Mouse (Mus musculus): Measurements from ENCODE around the gene Eif4e1b.

Gene Eif4e1b

DNA sequence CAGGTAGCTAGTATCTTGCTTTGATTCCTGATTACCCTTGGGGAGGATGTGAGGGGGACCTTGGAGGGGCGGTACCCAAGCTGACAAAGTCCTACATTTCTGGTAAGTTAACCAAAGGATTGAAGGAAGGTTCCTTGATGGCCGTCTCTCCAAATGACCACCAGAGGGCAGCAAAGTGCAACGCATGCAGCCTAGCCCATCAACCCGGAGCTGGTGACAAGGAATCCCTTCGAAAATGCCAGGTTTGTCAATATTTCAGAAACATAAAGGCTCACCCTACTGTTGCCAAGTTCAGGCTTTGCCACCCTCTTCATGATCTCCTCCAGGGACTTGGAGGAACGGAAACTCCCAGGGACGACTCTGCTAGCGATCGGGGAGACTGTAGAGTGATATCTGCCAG, 15.9 kb downstream of the Eif4e1b start:
- WGBS, result 5% methylated on average over 9 of the region's 9 CpGs

DNA sequence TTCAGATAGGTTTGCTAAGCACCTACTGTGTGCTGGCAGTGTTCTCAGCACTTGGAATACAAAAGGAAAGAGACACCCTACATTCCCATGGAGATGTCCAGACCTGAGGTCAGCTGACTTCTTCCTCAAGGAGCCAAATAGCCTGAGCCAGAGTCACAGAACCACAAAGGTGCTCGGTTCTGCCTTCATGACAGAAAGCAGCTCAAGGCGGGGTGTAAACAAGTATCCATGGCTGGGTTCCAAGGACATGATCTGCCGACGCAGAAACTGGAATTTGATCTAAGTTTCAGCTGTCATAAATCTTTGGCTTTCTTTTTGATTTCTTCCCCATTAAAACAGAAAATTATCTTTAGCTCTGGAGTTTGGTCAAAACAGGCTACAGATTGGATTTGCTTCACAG, 16.4 kb downstream of the Eif4e1b start:
- WGBS, result 50% methylated on average over 4 of the region's 4 CpGs

DNA sequence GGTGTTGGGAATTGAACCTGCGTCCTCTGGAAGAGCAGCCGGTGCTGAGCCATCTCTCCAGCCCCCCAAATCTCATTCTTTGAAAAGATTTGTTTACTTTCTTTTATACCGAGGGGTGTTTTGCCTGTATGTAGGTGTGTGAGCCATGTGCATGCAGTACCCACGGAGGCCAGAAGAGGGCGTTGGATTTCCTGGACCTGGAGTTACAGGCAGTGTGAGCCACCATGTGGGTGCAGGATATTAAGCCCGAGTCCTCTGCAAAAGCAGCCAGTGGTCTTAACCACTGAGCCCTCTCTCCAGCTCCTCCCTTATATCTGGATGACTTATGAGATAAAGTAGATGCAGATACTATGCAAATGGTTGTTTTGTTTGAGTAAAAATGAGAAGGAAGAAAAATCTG, 19.2 kb downstream of the Eif4e1b start:
- WGBS, result 83% methylated on average over 6 of the region's 6 CpGs

DNA sequence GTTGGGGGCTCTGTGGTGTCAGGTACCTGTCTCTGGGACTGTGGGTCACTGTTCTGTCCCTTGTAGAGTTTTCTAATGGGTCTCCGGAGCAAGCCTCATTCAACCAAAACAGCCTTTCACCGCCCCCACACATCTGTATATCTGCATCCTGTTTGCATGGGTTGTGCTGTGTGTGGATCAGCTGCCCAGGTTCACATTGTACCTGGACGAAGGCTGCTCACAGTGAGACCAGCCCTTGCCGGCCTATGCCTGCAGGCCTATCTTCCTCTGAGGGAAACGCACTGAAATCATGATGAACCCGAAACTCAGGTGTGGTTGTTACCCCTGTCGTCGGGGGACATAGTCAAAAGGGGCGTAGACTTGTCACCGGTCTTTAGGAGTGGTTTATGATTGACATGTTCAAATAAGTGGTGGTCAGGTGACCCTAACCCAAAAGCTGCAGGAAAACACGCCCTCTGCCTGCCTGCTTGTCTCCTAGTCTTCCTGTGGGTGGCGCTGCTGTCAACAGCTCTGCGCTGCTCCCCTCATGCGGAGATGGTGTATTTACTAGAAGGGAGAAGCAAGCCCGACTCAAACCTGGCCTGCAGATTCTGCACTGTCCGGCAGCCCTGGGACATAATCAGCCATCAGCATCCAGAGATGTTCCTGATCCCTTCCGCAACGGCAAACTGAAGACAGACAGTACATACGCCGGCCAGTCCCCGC, 21.5 kb downstream of the Eif4e1b start:
- WGBS, result 50% methylated on average over 21 of the region's 21 CpGs

DNA sequence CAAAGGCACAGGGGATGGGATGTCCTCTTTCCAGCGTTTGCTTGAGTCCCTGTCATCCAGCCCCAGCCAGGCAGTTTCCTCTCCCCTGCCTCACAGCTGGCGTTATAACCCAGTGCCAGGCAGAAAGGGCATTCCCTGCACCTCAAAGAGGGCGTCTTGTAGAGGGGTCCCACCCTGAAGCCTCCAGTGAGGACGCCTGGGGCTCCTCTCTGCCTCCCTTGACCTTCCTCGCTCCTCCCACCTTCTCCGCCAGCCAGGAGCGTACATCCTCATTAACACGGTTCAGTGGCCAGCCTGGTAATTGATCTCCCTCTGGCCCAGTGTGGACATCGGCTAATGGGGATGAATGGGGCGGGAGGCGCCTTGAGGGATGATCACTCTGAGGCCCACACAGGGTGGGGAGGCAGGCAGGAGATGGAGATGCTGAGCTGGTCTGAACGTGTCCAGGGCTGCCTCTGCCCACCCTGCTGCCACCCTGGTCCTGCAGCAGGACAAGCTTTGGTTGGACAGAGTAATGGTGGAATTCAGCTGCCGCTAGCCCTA, 22.7 kb downstream of the Eif4e1b start:
- 59% methylated on average over 13 of the region's 13 CpGs for WGBS

DNA sequence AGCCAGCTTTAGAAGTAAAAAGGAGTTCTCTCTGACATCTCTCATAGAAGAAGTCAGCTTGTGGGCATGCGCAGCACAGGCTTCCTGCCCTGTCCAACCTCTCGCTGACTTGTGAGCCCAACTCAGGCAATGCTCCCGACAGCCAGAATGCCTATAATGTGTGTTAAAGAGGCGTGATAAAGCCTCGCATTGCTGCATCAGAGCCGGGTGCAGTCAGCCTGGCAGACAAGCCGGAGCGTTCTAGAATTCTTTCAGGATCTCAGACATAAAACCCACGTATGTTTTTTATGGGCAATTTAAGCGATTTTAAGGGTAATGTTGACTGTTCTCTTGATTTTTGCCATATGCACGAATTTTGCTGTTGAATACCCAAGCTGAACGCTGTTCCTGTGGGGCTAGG, 24.3 kb downstream of the Eif4e1b start:
- WGBS, result 56% methylated on average over 12 of the region's 12 CpGs

DNA sequence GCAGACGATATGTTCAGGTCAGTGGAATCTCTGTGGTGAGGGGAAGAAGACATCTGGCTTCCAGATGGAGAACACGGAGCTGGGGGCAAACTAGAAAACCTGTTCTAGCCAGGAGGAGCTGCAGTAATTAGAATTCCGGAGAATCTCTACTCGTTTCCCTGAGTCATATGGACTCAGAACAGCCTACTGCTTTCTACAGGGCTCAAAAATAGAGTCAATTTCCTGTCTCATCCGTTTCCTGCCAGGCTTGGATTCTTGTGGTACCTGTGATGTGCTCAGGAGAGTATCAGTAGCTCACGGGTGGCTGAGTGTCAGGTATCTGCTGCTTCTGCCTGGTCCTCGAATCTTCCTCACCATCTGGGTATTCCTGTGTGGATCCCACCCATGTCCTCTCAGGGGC, 27.7 kb downstream of the Eif4e1b start:
- 24% methylated on average over 7 of the region's 7 CpGs for WGBS

DNA sequence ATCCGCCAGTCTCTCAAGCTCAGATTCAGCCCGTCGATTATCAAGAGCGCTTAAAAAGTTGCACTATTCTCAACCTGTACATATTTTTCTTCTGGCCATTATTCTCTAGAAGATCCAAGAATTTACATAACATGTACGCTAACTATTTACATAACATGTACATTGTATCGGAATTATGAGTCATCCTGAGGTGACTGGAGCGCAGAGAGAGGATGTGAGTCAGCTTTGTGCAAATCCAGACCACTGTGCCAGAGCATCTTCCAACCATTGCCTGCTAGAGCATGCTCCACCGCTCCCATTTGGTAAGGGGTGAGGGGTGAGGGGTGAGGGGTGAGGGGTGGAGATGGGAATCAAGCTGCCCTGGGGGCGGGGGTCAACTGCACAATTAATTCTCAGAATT, 29.6 kb downstream of the Eif4e1b start:
- 71% methylated on average over 9 of the region's 9 CpGs for WGBS

DNA sequence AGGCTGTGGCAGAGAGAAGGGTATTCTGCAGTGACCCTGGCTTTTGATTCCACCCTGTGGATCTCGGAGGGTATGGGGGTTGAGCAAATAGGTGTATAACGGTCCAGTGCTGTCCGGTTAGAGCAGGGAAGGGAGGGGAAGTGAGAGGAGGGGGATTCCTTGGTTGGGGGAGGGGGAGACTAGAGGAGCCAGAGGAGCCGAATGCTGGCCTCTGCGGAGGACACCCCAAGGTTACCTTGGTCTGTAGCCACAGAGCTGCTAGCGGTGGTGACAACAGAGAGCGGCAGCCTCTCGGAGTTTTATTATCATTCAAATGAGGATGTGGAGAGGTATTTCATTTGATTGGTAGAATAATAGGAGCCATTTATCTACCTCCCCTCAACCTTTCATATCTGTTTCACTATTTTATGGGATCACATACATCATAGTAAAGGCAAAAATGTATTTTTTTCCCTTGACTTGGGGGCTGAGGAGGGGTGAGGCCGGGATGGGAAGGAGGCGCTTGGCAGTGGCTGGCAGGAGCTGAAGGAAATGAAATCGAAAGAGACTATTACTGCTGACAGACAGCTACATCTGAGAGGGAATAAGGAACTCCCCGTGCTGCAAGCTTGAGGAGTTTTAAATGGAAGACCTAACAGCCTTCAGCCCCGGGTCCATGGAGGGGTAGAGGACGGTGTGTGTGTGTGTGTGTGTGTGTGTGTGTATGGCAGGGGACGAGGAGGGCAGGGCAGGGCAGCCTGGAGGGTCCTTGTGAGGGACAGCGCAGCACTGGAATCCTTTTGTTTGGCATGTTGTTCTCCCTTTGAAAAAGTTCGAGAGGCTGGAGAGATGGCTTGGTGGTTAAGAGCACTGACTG, 34.8 kb downstream of the Eif4e1b start:
- WGBS, result 46% methylated on average over 17 of the region's 17 CpGs

DNA sequence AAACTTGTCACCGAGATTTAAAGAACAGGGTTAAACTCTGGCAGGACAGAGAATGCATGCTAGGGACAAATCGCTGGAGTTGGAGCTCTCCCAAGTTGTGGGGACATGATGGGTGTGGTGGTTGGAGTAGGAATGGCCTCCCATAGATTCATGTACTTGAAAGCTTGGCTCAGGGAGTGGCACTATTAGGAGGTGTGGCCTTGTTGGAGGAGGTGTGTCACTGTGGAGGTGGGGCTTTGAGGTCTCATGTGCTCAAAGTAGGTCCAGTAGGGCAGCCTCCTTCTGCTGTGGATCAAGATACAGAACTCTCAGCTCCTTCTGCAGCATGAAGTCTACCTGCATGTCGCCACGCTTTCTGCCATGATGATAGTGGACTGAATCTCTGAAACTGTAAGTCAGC, 37.3 kb downstream of the Eif4e1b start:
- WGBS, result 84% methylated on average over 4 of the region's 4 CpGs

DNA sequence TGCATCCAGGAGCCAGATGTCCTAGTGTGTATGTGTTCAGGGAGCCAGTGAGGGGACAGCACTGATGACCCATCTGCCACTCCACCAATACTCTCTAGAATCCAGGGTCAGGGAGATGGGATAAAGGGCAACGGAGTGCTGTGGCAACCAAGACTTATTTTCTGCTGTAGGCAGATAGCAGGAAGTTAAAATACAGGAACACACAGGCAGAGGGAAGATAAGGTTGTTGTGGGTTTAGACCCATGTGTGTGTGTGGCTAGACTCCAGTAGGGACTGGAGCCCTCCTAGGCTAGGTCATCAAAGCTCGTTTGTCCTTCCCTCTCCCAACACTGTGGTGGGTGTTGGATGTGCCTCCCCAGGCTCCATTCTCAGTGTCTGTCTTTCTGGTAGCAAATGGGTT, 38.1 kb downstream of the Eif4e1b start:
- WGBS, result 86% methylated on average over 2 of the region's 2 CpGs

DNA sequence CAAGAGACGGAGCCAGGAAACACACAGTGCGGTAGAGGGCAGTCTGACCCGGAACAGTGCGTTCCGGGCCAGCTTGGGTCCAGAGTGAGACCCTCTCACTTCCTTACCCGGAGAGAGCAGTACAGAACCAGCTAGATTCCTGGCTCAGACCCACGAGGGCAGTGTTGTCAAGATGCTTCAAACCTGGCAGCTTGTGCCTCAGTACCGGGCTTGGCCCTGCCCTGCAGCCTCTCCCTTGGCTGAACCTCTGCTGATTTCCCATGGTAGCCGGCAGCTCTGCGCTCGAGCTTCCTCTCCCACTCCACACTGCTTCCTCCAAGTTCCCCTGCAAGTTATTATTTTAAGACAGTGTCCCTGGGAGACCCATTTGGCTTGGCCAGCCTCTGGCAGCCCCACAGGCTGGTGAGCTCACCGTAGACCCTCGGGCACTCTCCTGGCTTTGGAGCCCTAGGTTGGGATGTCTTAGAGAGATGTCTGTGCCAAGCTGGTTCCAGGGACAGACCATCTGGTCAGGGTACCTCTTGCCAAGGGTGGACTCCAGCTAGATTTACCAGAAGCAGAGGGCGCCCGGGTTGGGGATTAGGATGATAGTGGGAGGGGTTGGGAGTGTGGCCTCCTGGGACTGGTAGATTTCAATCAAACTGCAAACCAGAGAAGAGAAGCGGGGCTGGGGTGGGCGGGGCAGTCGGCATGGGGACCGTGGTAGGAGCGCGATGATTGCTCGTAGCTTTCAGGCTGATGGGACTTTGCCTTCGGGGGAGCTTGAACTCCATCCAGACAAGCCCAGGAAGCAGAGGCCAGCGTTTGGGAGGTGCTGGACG, 40.5 kb downstream of the Eif4e1b start:
- WGBS, result 24% methylated on average over 25 of the region's 25 CpGs

DNA sequence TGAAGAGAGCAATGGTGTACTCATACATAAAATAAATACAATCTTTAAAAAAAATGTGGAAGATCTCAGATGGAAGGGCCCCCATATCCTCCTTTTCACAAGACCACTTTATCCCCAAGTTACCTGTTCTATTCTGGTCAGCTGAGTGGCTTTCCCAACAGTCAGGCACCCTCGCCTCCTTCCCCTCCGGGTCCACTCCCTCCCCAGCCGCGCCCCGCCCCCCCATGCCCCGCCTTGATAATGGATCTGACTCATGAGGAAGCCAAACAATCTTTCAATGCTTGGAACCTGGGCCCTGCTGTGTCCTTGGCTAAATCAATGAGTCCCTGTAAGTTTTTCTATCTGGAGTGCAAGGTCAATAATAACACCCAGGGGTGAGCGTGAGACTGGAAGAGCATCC, 44.2 kb downstream of the Eif4e1b start:
- 60% methylated on average over 7 of the region's 7 CpGs for WGBS

DNA sequence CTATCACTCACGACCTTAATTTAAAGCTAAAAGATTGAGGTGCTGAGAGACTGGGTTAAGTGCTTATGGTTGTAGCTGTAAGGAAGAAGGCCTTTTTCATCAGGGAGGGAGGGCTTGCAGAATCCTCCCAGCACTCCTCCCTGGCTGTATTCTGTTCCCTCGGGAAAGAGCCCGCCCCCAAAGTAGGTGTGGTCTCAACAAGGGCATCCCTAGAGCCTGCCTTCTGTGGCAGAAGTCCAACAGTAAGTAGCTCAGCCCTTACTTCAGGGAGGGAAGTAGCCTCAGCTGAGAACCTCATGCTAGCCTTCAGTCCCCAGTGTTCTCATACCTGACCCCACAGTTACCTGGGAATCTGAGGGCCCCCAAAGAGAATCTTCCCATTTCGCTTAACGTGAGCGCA, 44.7 kb downstream of the Eif4e1b start:
- WGBS, result 64% methylated on average over 6 of the region's 6 CpGs

DNA sequence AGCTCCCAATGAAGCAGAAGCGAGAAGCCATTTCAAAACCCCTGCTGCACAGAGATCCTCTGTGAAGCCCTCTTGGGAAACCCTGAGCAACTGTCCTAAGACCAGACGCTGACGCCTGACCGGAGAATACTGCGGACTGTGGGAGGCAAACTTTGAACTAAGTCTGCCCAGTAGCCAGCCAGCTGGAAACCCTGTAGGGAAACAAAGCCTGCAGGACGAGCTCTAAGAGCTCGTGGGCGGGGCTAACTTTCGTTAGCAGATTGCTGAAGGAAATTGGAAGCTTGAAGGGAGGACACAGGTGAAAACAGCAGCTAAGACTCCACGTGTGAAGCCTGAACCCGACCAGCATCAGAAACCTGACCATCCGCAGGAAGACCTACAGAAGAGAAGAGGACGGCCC, 45.7 kb downstream of the Eif4e1b start:
- WGBS, result 19% methylated on average over 13 of the region's 13 CpGs

DNA sequence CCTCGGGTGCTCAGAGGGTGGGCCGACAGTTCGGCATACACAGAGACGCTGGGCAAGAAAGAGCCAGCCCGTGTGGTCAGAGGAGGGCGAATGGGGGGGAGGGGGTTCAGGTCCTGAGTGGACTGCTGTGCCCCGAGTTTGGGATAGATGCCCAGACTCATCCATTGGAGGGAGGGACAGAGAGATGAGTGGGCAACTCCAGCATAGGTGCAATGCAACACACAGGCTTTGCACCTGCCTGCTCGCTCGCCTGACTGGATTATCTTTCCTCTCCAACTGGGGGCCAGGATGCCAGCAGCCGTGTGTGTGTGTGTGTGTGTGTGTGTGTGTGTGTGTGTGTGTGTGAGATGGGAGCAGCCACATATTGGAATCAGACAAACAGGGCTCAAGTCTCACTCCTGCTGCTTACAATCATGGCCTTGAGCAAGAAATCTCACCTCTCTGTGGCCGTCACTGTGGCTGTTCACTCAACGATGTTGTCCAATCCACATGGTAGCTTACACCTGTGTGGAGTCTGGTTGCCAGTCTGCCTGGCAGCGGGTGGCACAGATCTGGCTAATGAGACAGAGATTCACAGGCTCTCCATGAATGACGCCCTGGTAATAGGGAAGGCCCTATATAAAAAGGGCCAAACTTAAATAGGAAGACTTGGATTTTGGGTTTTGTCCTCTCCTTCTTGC, 52.7 kb downstream of the Eif4e1b start:
- WGBS, result 82% methylated on average over 14 of the region's 14 CpGs

DNA sequence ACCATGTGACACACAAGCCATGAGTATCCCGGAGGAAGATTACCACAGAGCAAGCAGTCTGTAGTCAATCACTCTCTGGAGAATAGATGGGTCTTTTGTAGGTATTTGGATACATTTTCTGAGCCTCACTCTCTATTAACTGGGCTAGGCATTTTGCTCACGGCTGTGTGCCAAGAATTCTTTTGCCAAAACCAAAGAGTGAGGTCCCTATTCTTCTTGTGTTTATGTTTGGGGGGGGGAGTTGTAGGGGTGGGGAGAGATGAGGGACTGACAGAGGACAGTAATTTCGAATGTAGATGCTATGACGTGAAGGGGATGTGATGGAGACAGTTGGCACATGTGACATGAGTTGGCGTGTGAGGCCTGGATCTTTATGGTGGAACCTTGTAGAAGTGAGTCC, 53.3 kb downstream of the Eif4e1b start:
- 45% methylated on average over 5 of the region's 5 CpGs for WGBS

DNA sequence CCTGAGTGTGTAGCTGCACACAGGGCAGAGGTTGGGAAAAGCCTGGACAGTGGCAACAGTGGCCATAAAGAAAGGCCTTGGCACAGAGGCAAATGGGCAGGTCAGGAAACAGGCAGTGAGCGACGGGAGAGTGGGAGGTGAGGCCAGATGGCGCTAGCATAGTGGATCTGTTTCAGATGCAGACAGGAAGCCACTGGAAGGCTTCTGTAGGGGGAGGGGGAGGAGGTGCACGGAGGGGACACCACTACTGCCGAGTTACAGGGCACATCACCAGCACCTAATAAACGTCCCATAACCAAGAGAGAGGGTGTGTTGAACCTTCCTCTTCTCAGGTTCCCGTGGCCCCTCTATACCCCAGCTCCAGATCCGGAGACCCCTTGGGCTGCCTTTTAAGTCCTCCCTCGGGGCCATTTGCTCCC, 53.7 kb downstream of the Eif4e1b start:
- 16% methylated on average over 9 of the region's 9 CpGs for WGBS
